Mouse (Mus musculus): ENCODE data around the gene Abhd16a. TPM values are rescaled to one million over a fixed set of nuclear protein-coding genes. Genes with fewer than 3 reads are reported as not detected.

Gene Abhd16a
- polyA plus RNA-seq, 1 experiment = 147 TPM

- no peaks in the 10 kb centered on the region; the same call in 1 of the 2 replicates for H3K4me1 ChIP-seq (ENCODE audit: control insufficient read depth, insufficient read depth, low read length)
- no peak overlapping the region for H3K27ac ChIP-seq (ENCODE audit: insufficient read depth, low read length)
- TF ChIP-seq POLR2A (IDR thresholded peaks at IDR 0.05; ENCODE audit: extremely low read depth, insufficient read depth, low read length) = no peak
- no peak for TF ChIP-seq CTCF (IDR thresholded peaks at IDR 0.05; ENCODE audit: extremely low read depth, insufficient read depth, low read length)
Measured at GRCm38 (mm10) chr17:35096597-35096996, 7.5 kb downstream of the Abhd16a start.

GRCm38 (mm10) chr17:35097164-35097655 lies 8.1 kb downstream of the Abhd16a start:
- TF ChIP-seq CTCF (IDR thresholded peaks at IDR 0.05; ENCODE audit: extremely low read depth, insufficient read depth, low read length) (no peak), POLR2A (IDR thresholded peaks at IDR 0.05; ENCODE audit: extremely low read depth, insufficient read depth, low read length) (no peak)
- Histone ChIP-seq H3K4me1 (ENCODE audit: control insufficient read depth, insufficient read depth, low read length) (no peaks in the 10 kb centered on the region; the same call in 1 of the 2 replicates), H3K27ac (ENCODE audit: insufficient read depth, low read length) (no peak overlapping the region), H3K4me3 (ENCODE audit: insufficient read depth, low read length) (no peak overlapping the region)

More at GRCm38 (mm10) chr17:35096597-35096996, 7.5 kb downstream of the Abhd16a start:
- no peak overlapping the region for H3K4me3 ChIP-seq (ENCODE audit: insufficient read depth, low read length)

DNA sequence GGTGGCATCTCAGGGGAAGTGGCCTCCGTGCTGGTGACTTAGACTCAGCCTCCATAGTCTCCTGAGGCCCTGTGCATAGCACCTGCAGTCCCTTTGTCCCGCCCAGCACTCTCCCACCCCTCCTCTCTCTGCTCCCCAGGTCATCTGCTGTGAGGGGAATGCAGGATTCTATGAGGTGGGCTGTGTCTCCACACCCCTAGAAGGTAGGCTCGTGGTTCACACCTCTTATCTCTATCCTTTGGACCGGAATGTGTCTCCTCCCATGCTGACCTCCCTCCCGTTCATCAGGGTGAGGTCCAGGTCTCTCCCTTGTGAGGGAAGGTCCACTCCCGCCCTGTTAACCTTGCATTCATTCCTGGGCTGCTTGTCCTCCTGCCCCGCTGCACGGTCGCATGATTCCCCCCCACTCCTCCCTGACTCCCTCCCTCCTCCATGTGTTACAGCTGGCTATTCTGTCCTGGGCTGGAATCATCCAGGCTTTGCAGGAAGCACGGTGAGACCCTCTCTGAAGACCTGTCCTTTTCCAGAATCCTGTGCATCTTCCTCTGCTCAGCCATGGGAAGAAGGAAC lies 11.2 kb downstream of the Abhd16a start:
- Histone ChIP-seq H3K4me3 (ENCODE audit: insufficient read depth, low read length) (no peak overlapping the region), H3K27ac (ENCODE audit: insufficient read depth, low read length) (no peak overlapping the region), H3K4me1 (ENCODE audit: control insufficient read depth, insufficient read depth, low read length) (no peaks in the 10 kb centered on the region; the same call in 1 of the 2 replicates)
- TF ChIP-seq CTCF (IDR thresholded peaks at IDR 0.05; ENCODE audit: extremely low read depth, insufficient read depth, low read length) (no peak), POLR2A (IDR thresholded peaks at IDR 0.05; ENCODE audit: extremely low read depth, insufficient read depth, low read length) (no peak)

DNA sequence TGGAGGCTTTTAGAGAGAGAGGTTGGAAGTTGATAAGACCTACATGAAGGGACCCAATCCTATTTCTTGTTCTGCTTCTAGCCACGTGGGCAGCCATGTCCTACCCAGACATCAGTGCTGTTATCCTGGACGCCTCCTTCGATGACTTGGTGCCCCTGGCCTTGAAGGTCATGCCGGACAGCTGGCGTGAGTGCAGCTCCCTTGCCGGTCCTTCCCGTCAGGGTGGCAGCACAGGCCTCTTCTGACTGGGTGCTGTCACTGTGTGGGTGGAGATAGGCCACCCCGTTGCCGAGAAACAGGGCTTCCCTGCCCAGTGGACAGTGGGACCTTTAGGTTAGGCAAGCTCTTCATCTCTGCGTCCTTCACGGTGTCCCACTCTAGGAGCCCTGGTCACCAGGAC lies 12.1 kb downstream of the Abhd16a start:
- no peak overlapping the region for H3K27ac ChIP-seq (ENCODE audit: insufficient read depth, low read length)

GRCm38 (mm10) chr17:35102299-35102698 lies 13.2 kb downstream of the Abhd16a start:
- peaks cover 2% of the 10 kb centered on the region; the same call in 1 of the 2 replicates for H3K4me1 ChIP-seq (ENCODE audit: control insufficient read depth, insufficient read depth, low read length)
- TF ChIP-seq CTCF (IDR thresholded peaks at IDR 0.05; ENCODE audit: extremely low read depth, insufficient read depth, low read length) = no peak
- no peak for TF ChIP-seq POLR2A (IDR thresholded peaks at IDR 0.05; ENCODE audit: extremely low read depth, insufficient read depth, low read length)
- H3K27ac ChIP-seq (ENCODE audit: insufficient read depth, low read length) = no peak overlapping the region
- no peak overlapping the region for H3K4me3 ChIP-seq (ENCODE audit: insufficient read depth, low read length)

More for the DNA sequence above, 12.1 kb downstream of the Abhd16a start:
- TF ChIP-seq POLR2A (IDR thresholded peaks at IDR 0.05; ENCODE audit: extremely low read depth, insufficient read depth, low read length) = no peak
- no peak for TF ChIP-seq CTCF (IDR thresholded peaks at IDR 0.05; ENCODE audit: extremely low read depth, insufficient read depth, low read length)
- Histone ChIP-seq H3K4me1 (ENCODE audit: control insufficient read depth, insufficient read depth, low read length) (peaks cover under 1% of the 10 kb centered on the region; the same call in 1 of the 2 replicates), H3K4me3 (ENCODE audit: insufficient read depth, low read length) (no peak overlapping the region)

- no peak overlapping the region for H3K27ac ChIP-seq (ENCODE audit: insufficient read depth, low read length)
- peaks cover 2% of the 10 kb centered on the region; the same call in 1 of the 2 replicates for H3K4me1 ChIP-seq (ENCODE audit: control insufficient read depth, insufficient read depth, low read length)
- TF ChIP-seq CTCF (IDR thresholded peaks at IDR 0.05; ENCODE audit: extremely low read depth, insufficient read depth, low read length) (no peak), POLR2A (IDR thresholded peaks at IDR 0.05; ENCODE audit: extremely low read depth, insufficient read depth, low read length) (no peak)
- no peak overlapping the region for H3K4me3 ChIP-seq (ENCODE audit: insufficient read depth, low read length)
Measured at GRCm38 (mm10) chr17:35103221-35103690, 14.2 kb downstream of the Abhd16a start.

GRCm38 (mm10) chr17:35104079-35104478 lies 15.0 kb downstream of the Abhd16a start:
- TF ChIP-seq POLR2A (IDR thresholded peaks at IDR 0.05; ENCODE audit: extremely low read depth, insufficient read depth, low read length) = no peak
- TF ChIP-seq CTCF (IDR thresholded peaks at IDR 0.05; ENCODE audit: extremely low read depth, insufficient read depth, low read length) = no peak
- H3K4me3 ChIP-seq (ENCODE audit: insufficient read depth, low read length) = no peak overlapping the region
- H3K27ac ChIP-seq (ENCODE audit: insufficient read depth, low read length) = no peak overlapping the region
- H3K4me1 ChIP-seq (ENCODE audit: control insufficient read depth, insufficient read depth, low read length) = peaks cover 2% of the 10 kb centered on the region; the same call in 1 of the 2 replicates

DNA sequence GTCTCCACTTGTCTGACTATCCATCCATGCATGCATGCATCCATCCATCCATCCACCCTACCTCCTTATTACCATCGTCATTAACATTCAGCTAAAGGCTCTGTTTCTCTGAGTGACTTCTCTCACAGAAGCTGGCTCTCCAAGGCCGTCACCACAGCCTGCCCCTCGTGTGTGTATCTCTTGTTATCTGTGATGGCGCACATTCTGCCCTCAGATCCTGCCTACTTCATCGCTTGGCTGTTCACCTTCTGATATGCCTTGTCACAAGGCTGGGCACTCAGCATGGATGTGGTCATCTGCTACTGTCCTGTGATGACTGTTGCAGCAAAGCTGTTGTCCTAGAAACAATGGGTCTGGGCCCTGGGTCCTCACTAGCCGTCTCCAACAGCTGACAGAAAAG lies 15.7 kb downstream of the Abhd16a start:
- TF ChIP-seq POLR2A (IDR thresholded peaks at IDR 0.05; ENCODE audit: extremely low read depth, insufficient read depth, low read length) (no peak), CTCF (IDR thresholded peaks at IDR 0.05; ENCODE audit: extremely low read depth, insufficient read depth, low read length) (no peak)
- Histone ChIP-seq H3K27ac (ENCODE audit: insufficient read depth, low read length) (no peak overlapping the region), H3K4me1 (ENCODE audit: control insufficient read depth, insufficient read depth, low read length) (peaks cover 2% of the 10 kb centered on the region; the same call in 1 of the 2 replicates), H3K4me3 (ENCODE audit: insufficient read depth, low read length) (no peak overlapping the region)

DNA sequence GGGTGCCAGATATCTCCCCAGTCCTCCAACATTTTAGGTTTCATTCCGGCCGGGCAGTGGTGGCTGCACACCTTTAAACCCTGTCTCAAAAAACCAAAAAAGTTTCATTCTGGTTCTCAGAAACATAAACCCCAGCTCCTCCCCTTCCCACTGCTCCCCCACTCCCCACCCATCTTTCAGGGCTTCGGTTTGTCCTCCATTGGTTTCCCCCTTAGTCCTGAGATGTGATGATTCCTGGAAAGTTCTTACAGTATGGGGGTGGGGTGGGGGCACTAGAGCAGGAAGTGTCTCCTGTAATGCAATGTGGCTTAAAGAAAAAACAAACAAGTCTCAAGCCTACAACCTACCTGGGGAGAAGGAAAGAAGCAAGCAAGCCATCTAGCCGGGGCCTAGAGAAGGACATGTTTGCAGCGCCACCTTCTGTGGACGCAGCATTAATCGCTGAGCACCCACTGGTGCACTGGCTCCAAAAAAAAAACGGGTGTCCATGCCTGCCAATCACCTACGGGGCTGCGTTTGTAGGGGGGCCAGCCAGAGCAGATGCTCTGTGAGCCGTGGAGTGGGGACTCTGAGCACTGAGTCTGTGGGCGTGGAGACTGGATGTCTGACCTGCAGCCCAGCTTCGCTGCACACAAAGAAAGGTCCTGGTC lies 16.8 kb downstream of the Abhd16a start:
- peaks cover 2% of the 10 kb centered on the region; the same call in 1 of the 2 replicates for H3K4me1 ChIP-seq (ENCODE audit: control insufficient read depth, insufficient read depth, low read length)
- no peak overlapping the region for H3K4me3 ChIP-seq (ENCODE audit: insufficient read depth, low read length)
- no peak overlapping the region for H3K27ac ChIP-seq (ENCODE audit: insufficient read depth, low read length)
- TF ChIP-seq POLR2A (IDR thresholded peaks at IDR 0.05; ENCODE audit: extremely low read depth, insufficient read depth, low read length) (no peak), CTCF (IDR thresholded peaks at IDR 0.05; ENCODE audit: extremely low read depth, insufficient read depth, low read length) (peak; percentile 71)
